Mouse (Mus musculus): Measurements from ENCODE around the gene Ogfod3. TPM values are rescaled to one million over a fixed set of nuclear protein-coding genes. Genes with fewer than 3 reads are reported as not detected.

Ogfod3 gene
- polyA plus RNA-seq, 1 experiment from 2014 or later = 29.4 TPM

- Histone ChIP-seq H3K27me3 (ENCODE audit: control insufficient read depth, insufficient read depth, low read length) (no peaks in the 10 kb centered on the region), H3K9ac (ENCODE audit: low read length) (no peak overlapping the region), H3K9me3 (replicated peaks; ENCODE audit: control insufficient read depth, low read length) (no peaks in the 10 kb centered on the region), H3K4me2 (ENCODE audit: low read depth, low read length) (no peak overlapping the region), H3K36me3 (ENCODE audit: control insufficient read depth, insufficient read depth, low read length) (no peaks in the 10 kb centered on the region), H3K4me3 (replicated peaks; ENCODE audit: low read length) (no peak overlapping the region), H3K27ac (ENCODE audit: low read length) (no peak overlapping the region), H3K4me1 (ENCODE audit: control insufficient read depth, insufficient read depth, low read length) (peaks cover 4% of the 10 kb centered on the region; the same call in 1 of the 2 replicates)
- no peak for ATAC-seq (ENCODE audit: insufficient read depth, low FRiP score)
- WGBS = 45% methylated on average over 6 of the region's 6 CpGs
Measured at GRCm38 (mm10) chr11:121138732-121139131, 65.8 kb downstream of the Ogfod3 start.

GRCm38 (mm10) chr11:121137682-121138081 is 66.8 kb downstream of the Ogfod3 start:
- ATAC-seq (ENCODE audit: insufficient read depth, low FRiP score) = no peak
- no peaks in the 10 kb centered on the region for H3K27me3 ChIP-seq (ENCODE audit: control insufficient read depth, insufficient read depth, low read length)
- no peak overlapping the region for H3K4me2 ChIP-seq (ENCODE audit: low read depth, low read length)
- no peak overlapping the region for H3K4me3 ChIP-seq (replicated peaks; ENCODE audit: low read length)
- H3K9ac ChIP-seq (ENCODE audit: low read length) = no peak overlapping the region
- WGBS = 84% methylated on average over 5 of the region's 5 CpGs
- H3K27ac ChIP-seq (ENCODE audit: low read length) = no peak overlapping the region
- no peaks in the 10 kb centered on the region for H3K4me1 ChIP-seq (ENCODE audit: control insufficient read depth, insufficient read depth, low read length)
- no peaks in the 10 kb centered on the region for H3K9me3 ChIP-seq (replicated peaks; ENCODE audit: control insufficient read depth, low read length)
- no peaks in the 10 kb centered on the region for H3K36me3 ChIP-seq (ENCODE audit: control insufficient read depth, insufficient read depth, low read length)

GRCm38 (mm10) chr11:121134600-121134999 is 69.9 kb downstream of the Ogfod3 start:
- Histone ChIP-seq H3K4me1 (ENCODE audit: control insufficient read depth, insufficient read depth, low read length) (no peaks in the 10 kb centered on the region), H3K27ac (ENCODE audit: low read length) (no peak overlapping the region), H3K4me2 (ENCODE audit: low read depth, low read length) (no peak overlapping the region), H3K9me3 (replicated peaks; ENCODE audit: control insufficient read depth, low read length) (no peaks in the 10 kb centered on the region), H3K27me3 (ENCODE audit: control insufficient read depth, insufficient read depth, low read length) (no peaks in the 10 kb centered on the region), H3K4me3 (replicated peaks; ENCODE audit: low read length) (no peak overlapping the region), H3K9ac (ENCODE audit: low read length) (no peak overlapping the region), H3K36me3 (ENCODE audit: control insufficient read depth, insufficient read depth, low read length) (no peaks in the 10 kb centered on the region)
- ATAC-seq (ENCODE audit: insufficient read depth, low FRiP score) = no peak
- 36% methylated on average over 1 of the region's 1 CpGs for WGBS

GRCm38 (mm10) chr11:121129616-121130015 is 74.9 kb downstream of the Ogfod3 start:
- no peaks in the 10 kb centered on the region for H3K9me3 ChIP-seq (replicated peaks; ENCODE audit: control insufficient read depth, low read length)
- no peak overlapping the region for H3K4me3 ChIP-seq (replicated peaks; ENCODE audit: low read length)
- no peaks in the 10 kb centered on the region for H3K4me1 ChIP-seq (ENCODE audit: control insufficient read depth, insufficient read depth, low read length)
- H3K36me3 ChIP-seq (ENCODE audit: control insufficient read depth, insufficient read depth, low read length) = no peaks in the 10 kb centered on the region
- H3K4me2 ChIP-seq (ENCODE audit: low read depth, low read length) = no peak overlapping the region
- H3K9ac ChIP-seq (ENCODE audit: low read length) = no peak overlapping the region
- no peak overlapping the region for H3K27ac ChIP-seq (ENCODE audit: low read length)
- no peaks in the 10 kb centered on the region for H3K27me3 ChIP-seq (ENCODE audit: control insufficient read depth, insufficient read depth, low read length)
- no peak for ATAC-seq (ENCODE audit: insufficient read depth, low FRiP score)
- 58% methylated on average over 1 of the region's 1 CpGs for WGBS

Other genes starting within 250 kb of the Ogfod3 start
- 104 and 114 TPM in 2 replicates for gene Csnk1d, start 213.4 kb downstream of the Ogfod3 start, polyA plus RNA-seq (2015; fragmentation: Nextera tagmentation; extraction: Ambion mirVana)
- 2.2 and 2.3 TPM in 2 replicates for gene Cd7, start 165.3 kb downstream of the Ogfod3 start, polyA plus RNA-seq (2015; fragmentation: Nextera tagmentation; extraction: Ambion mirVana)
- gene Sectm1b, start 141.1 kb downstream of the Ogfod3 start, polyA plus RNA-seq (2015; fragmentation: Nextera tagmentation; extraction: Ambion mirVana) = 3.1 and 5.2 TPM in 2 replicates
- gene Sectm1a, start 123.5 kb downstream of the Ogfod3 start, polyA plus RNA-seq (2015; fragmentation: Nextera tagmentation; extraction: Ambion mirVana) = 0.99 and 1.3 TPM in 2 replicates
- not detected in 2 replicates for gene Tex19.2, start 86.0 kb downstream of the Ogfod3 start, polyA plus RNA-seq (2015; fragmentation: Nextera tagmentation; extraction: Ambion mirVana)
- gene Tex19.1, start 58.6 kb downstream of the Ogfod3 start, polyA plus RNA-seq (2015; fragmentation: Nextera tagmentation; extraction: Ambion mirVana) = 0.12 TPM in 1 of 2 replicates, not detected in the other
- gene Uts2r, start 44.4 kb downstream of the Ogfod3 start, polyA plus RNA-seq (2015; fragmentation: Nextera tagmentation; extraction: Ambion mirVana) = 0.08 TPM in 1 of 2 replicates, not detected in the other
- 8.5 and 9.4 TPM in 2 replicates for gene Hexdc, start 278 bp downstream of the Ogfod3 start, polyA plus RNA-seq (2015; fragmentation: Nextera tagmentation; extraction: Ambion mirVana)
- 37.9 and 44.2 TPM in 2 replicates for gene Cybc1, start 24.6 kb upstream of the Ogfod3 start, polyA plus RNA-seq (2015; fragmentation: Nextera tagmentation; extraction: Ambion mirVana)
- gene Narf, start 32.5 kb upstream of the Ogfod3 start, polyA plus RNA-seq (2015; fragmentation: Nextera tagmentation; extraction: Ambion mirVana) = 52.8 and 65.6 TPM in 2 replicates
- 6.1 and 6.6 TPM in 2 replicates for gene Foxk2, start 55.3 kb upstream of the Ogfod3 start, polyA plus RNA-seq (2015; fragmentation: Nextera tagmentation; extraction: Ambion mirVana)
- gene Wdr45b, start 149.7 kb upstream of the Ogfod3 start, polyA plus RNA-seq (2015; fragmentation: Nextera tagmentation; extraction: Ambion mirVana) = 78.3 and 91.2 TPM in 2 replicates
- 6.5 and 14.2 TPM in 2 replicates for gene Rab40b, start 183.5 kb upstream of the Ogfod3 start, polyA plus RNA-seq (2015; fragmentation: Nextera tagmentation; extraction: Ambion mirVana)
- 8.3 and 9.4 TPM in 2 replicates for gene Fn3krp, start 216.7 kb upstream of the Ogfod3 start, polyA plus RNA-seq (2015; fragmentation: Nextera tagmentation; extraction: Ambion mirVana)
- gene Fn3k, start 230.2 kb upstream of the Ogfod3 start, polyA plus RNA-seq (2015; fragmentation: Nextera tagmentation; extraction: Ambion mirVana) = 1.6 and 2.9 TPM in 2 replicates
- 42.2 and 44.4 TPM in 2 replicates for gene Tbcd, start 247.2 kb upstream of the Ogfod3 start, polyA plus RNA-seq (2015; fragmentation: Nextera tagmentation; extraction: Ambion mirVana)

All from stomach, embryonic 16.5 days (tissue).